Mouse (Mus musculus) lung, adult 10 weeks (tissue): Measurements from ENCODE around the gene Nhlrc2. TPM values are rescaled to one million over a fixed set of nuclear protein-coding genes. Genes with fewer than 3 reads are reported as not detected.

Experiments used
- polyA plus RNA-seq: library from polyadenylated mRNA; stranded (reverse); fragments of 350-450 nt; fragmentation: Illumina TruSeq; extraction: RNeasy Lipid Tissue Mini Kit (QIAGEN cat#74804); gene quantifications from one replicate; pipeline ENCODE4 v1.2.3, GENCODE M21; 2014; ENCODE audit warnings: low read depth, low replicate concordance; ENCODE audit not compliant: insufficient read depth

The Nhlrc2 gene
- 16.5 TPM for polyA plus RNA-seq

GRCm38 (mm10) chr19:56548230-56549032, at the start of gene Nhlrc2:
TSS of gene Nhlrc2 (plus strand) at chr19:56548261.

GRCm38 (mm10) chr19:56547456-56548229, 418 bp upstream of the Nhlrc2 start, which contains the start of gene Dclre1a:
TSS of gene Dclre1a (minus strand) at chr19:56548222.

Other genes with a start within 250 kb of the Nhlrc2 start
- gene Nrap, start 158.2 kb upstream of the Nhlrc2 start, polyA plus RNA-seq, result 0.87 TPM
- gene Casp7, start 151.1 kb upstream of the Nhlrc2 start, polyA plus RNA-seq, result 14.2 TPM
- gene Plekhs1, start 86.6 kb upstream of the Nhlrc2 start, polyA plus RNA-seq, result 0.15 TPM
- 4.0 TPM for gene Dclre1a, start within 50 bp of the Nhlrc2 start, polyA plus RNA-seq
- 12.2 TPM for gene Adrb1, start 173.9 kb downstream of the Nhlrc2 start, polyA plus RNA-seq